Mouse (Mus musculus): ENCODE data around the gene Rgl2. TPM values are rescaled to one million over a fixed set of nuclear protein-coding genes. Genes with fewer than 3 reads are reported as not detected.
"Not testable (repeated sequence)": the region's sequence is repeated elsewhere in the genome, so short reads cannot be mapped to it uniquely, and the experiment has no call there.

The Rgl2 gene
- polyA plus RNA-seq, 1 experiment = 171 TPM

DNA sequence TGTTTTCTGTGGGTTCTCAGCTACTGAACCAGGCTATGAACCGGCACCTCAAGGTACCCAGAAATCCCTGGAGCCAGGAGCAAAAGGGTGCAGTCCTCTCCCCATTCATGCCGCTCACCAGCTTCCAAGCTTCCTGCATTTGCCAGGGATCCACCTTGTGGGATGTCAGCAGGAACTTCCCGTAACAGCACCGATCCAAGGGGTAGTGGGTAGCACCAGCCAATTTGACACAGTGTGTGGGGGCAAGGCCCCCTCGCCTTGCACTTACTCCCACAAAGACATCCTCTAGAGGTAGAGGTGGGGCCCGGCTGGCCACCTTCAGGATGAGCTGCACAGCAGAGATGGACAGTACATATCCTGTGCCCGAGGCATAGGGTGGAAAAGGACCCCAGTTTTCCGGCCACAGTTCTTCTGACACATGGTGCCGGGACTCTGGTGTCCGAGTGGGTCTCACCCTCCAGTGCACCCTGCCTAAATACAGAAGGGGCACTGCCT is 20.8 kb downstream of the Rgl2 start:
- TF ChIP-seq CTCF (IDR thresholded peaks at IDR 0.05; ENCODE audit: borderline replicate concordance, insufficient read depth, low read depth, low read length) = no peak
- TF ChIP-seq POLR2A (IDR thresholded peaks at IDR 0.05; ENCODE audit: borderline replicate concordance, insufficient read depth, low read length) = no peak
- Histone ChIP-seq H3K27me3 (ENCODE audit: control insufficient read depth, insufficient read depth, low read length) (no peaks in the 10 kb centered on the region), H3K4me1 (ENCODE audit: control insufficient read depth, insufficient read depth, low read length) (peaks cover 16% of the 10 kb centered on the region), H3K4me3 (replicated peaks; ENCODE audit: insufficient read depth, low read depth, low read length) (peak overlapping the region; percentile 71), H3K27ac (ENCODE audit: insufficient read depth, low read length) (peak overlapping the region; percentile 30)
- DNase-seq = no peak
- 54% methylated on average over 10 of the region's 10 CpGs for WGBS

DNA sequence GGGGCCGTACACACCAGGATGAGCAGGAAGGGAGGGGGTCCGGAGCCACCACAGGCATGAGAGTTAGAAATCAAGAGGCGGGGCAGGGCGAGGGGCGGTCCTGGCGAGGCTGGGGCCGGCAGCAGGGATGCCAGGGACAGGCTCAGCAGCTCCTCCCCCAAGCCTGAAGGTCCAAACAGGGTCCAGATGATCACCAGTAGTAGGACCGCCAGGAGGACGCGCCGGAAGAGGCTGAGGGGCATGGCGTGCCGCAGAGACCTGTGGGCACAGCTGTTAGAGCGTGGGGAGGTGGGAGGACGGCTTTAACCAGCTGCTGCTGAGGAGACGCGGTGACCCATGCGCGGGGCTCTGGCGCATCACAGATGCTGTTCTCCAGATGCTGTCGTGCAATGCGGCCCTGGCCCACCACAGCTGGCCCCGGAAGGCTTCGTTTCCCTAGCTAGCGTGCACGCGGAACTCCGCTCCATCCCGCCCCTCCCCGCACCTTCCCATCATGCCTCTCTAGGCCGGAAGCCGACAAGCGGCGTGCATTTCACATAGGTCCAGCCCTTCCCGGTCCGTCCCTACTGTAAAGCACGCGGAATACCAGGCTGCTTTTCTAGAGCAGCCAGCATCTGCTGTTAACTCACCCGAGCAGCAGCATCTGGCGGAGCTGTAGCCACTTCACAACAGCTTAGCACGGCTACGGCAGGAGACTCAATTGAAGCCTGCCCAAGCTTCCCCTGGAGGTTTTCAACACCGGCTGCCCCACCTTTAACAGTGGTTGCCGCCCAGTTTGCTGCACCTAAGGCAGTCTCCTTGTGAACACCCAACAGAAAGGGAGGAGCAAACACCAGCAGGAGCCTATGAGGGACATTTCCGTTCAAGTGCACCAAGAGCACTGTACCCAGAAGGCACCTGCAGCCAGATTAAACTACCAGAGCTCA is 21.9 kb downstream of the Rgl2 start, which contains the start of gene B3galt4:
TSS of gene B3galt4 (minus strand) at position 468 of the 926 bp plus-strand sequence.
- Histone ChIP-seq H3K27me3 (ENCODE audit: control insufficient read depth, insufficient read depth, low read length) (no peaks in the 10 kb centered on the region), H3K27ac (ENCODE audit: insufficient read depth, low read length) (peak within 1 kb of the TSS; percentile 30), H3K4me1 (ENCODE audit: control insufficient read depth, insufficient read depth, low read length) (peaks cover 16% of the 10 kb centered on the region), H3K4me3 (replicated peaks; ENCODE audit: insufficient read depth, low read depth, low read length) (peak within 1 kb of the TSS; percentile 71)
- WGBS = under 1% methylated on average over 45 of the region's 45 CpGs
- TF ChIP-seq POLR2A (IDR thresholded peaks at IDR 0.05; ENCODE audit: borderline replicate concordance, insufficient read depth, low read length) = peak; percentile 43; the same call in 1 of the 2 replicates
- no peak for TF ChIP-seq CTCF (IDR thresholded peaks at IDR 0.05; ENCODE audit: borderline replicate concordance, insufficient read depth, low read depth, low read length)
- peak; percentile 68 to 73 for DNase-seq

DNA sequence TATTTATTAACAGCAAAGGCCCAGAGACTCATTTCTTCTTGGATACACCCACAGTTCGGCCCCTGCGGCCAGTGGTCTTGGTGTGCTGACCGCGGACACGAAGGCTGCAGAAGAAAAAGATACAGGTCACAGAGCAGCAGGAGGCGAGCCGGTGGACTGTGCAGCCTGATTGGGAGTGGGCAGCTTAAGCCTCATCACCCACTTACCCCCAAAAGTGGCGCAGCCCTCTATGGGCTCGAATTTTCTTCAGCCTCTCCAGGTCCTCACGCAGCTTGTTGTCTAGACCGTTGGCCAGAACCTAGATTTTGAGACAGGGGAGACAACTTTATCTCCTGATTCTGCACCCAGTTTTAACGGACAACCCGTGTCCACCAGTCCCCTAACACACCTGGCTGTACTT is 22.7 kb downstream of the Rgl2 start:
- H3K27me3 ChIP-seq (ENCODE audit: control insufficient read depth, insufficient read depth, low read length); DNase-seq; H3K4me3 ChIP-seq (replicated peaks; ENCODE audit: insufficient read depth, low read depth, low read length); H3K27ac ChIP-seq (ENCODE audit: insufficient read depth, low read length): not testable (repeated sequence)
- 64% methylated on average over 13 of the region's 13 CpGs for WGBS
- peaks cover 16% of the 10 kb centered on the region for H3K4me1 ChIP-seq (ENCODE audit: control insufficient read depth, insufficient read depth, low read length)

DNA sequence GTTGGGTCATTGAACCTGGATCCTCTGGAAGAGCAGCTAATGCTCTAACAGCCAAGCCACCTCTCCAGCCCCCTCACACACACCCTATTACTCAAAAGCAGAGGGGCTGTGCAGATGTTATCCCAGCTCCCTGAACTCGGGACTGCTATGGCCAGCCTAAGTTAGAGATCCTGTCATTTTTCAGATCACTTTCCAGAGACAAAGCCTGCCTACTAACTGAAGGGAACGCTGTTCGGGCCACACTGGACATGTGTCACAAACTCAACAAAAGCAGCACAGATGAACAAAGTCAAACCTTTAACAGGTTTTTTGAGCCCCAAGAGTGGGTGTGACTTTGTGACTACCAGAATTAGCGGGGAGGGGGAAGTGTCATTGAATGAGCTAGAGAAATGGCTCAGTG is 23.5 kb downstream of the Rgl2 start:
- no peak for TF ChIP-seq POLR2A (IDR thresholded peaks at IDR 0.05; ENCODE audit: borderline replicate concordance, insufficient read depth, low read length)
- no peak for TF ChIP-seq CTCF (IDR thresholded peaks at IDR 0.05; ENCODE audit: borderline replicate concordance, insufficient read depth, low read depth, low read length)
- no peaks in the 10 kb centered on the region for H3K27me3 ChIP-seq (ENCODE audit: control insufficient read depth, insufficient read depth, low read length)
- 71% methylated on average over 4 of the region's 4 CpGs for WGBS
- H3K4me3 ChIP-seq (replicated peaks; ENCODE audit: insufficient read depth, low read depth, low read length) = no peak overlapping the region
- no peak for DNase-seq
- no peak overlapping the region for H3K27ac ChIP-seq (ENCODE audit: insufficient read depth, low read length)
- H3K4me1 ChIP-seq (ENCODE audit: control insufficient read depth, insufficient read depth, low read length) = peaks cover 16% of the 10 kb centered on the region

DNA sequence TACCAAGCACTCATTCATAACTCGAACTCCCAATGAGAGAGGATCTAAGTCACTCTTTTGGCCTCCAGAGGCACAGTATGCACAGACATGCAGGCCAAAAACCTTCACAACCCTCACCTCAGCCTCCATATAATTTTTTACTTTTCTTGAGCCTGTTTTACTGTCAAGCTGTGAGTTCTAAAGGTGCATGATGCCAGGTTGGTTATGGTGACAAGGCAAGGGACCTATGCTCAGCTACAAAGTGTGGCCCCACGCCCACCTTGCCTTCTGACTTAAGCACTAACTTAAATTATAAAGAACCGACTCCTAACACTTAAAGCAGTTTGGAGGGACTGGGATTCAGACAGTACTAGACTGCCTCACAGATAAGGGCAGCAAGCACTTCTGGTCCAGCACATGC is 24.0 kb downstream of the Rgl2 start:
- no peaks in the 10 kb centered on the region for H3K27me3 ChIP-seq (ENCODE audit: control insufficient read depth, insufficient read depth, low read length)
- H3K27ac ChIP-seq (ENCODE audit: insufficient read depth, low read length) = no peak overlapping the region
- no peak overlapping the region for H3K4me3 ChIP-seq (replicated peaks; ENCODE audit: insufficient read depth, low read depth, low read length)
- WGBS = 77% methylated on average over 3 of the region's 3 CpGs
- TF ChIP-seq CTCF (IDR thresholded peaks at IDR 0.05; ENCODE audit: borderline replicate concordance, insufficient read depth, low read depth, low read length) (no peak), POLR2A (IDR thresholded peaks at IDR 0.05; ENCODE audit: borderline replicate concordance, insufficient read depth, low read length) (no peak)
- H3K4me1 ChIP-seq (ENCODE audit: control insufficient read depth, insufficient read depth, low read length) = peaks cover 16% of the 10 kb centered on the region
- DNase-seq = no peak

DNA sequence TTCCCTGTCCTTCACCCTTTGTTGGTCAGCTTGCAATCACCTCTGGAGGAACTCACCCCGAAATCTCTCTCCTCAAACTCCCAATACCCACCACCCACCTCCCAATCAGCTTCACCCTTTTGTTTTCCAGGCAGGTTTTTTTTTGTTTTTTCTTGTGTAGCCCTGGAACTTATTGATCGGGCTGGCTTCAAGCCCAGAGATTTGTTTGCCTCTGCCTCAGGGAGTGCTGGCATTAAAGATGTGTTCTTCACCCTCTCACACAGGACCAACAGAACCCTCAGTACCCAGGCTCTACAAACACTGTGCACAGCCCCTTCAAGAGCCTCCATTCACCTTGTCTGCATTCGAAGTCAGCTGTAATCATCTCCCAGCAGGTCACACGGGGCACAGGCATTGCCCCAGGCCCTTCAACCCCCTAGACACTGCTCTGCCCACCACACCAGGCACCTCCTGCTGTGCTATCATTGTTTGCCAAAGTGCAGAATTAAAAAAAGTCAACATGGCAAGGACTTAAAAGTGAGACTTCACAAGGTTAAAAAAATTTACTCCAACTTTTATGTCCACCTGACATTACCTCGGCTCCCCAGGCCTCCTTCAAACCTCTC is 24.7 kb downstream of the Rgl2 start:
- no peak for TF ChIP-seq POLR2A (IDR thresholded peaks at IDR 0.05; ENCODE audit: borderline replicate concordance, insufficient read depth, low read length)
- no peak for TF ChIP-seq CTCF (IDR thresholded peaks at IDR 0.05; ENCODE audit: borderline replicate concordance, insufficient read depth, low read depth, low read length)
- Histone ChIP-seq H3K4me3 (replicated peaks; ENCODE audit: insufficient read depth, low read depth, low read length) (no peak overlapping the region), H3K27ac (ENCODE audit: insufficient read depth, low read length) (no peak overlapping the region), H3K27me3 (ENCODE audit: control insufficient read depth, insufficient read depth, low read length) (no peaks in the 10 kb centered on the region), H3K4me1 (ENCODE audit: control insufficient read depth, insufficient read depth, low read length) (peaks cover 13% of the 10 kb centered on the region)
- WGBS = 33% methylated on average over 5 of the region's 5 CpGs
- no peak for DNase-seq

DNA sequence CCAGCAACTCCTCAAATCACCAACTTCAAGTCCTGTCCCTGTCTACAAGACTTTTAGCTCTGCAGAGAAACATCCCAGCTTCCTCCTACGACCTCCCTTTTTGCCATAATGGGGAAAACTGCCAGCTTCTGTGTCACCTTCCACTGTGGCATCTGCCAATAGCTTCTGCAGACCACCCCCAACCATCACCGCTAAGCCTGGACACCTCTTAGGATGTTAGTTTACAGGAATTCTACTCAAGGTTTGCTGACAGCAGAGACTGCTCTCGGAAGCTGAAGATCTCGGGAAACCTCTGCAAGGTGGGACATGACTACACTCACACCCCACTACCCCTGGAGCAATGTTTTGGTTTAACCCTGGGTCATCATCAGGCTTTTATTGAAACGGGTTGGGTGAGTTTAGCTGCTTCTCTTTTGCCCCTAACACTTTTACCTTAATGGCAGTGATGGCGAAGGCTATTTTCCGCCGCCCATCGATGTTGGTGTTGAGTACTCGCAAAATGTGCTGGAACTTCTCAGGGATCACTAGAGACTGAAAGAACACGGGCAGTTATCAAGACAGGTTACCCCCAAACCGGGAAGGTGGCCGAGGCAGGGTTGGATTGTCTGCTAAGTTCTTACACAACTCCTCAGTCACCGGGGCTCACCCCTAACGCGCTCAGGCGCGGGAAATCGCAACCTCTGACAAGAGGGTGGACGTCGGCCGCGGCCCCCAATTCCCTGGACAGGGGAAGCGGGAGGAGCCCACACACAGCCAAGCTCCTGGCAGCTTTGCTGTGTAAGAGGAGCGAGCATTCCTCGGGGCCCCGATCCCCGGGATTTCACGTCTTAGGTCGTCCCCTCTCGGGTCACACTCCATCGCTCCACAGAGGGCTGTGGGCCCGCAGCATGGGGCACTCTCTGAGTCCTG is 25.6 kb downstream of the Rgl2 start:
- DNase-seq = no peak
- H3K27me3 ChIP-seq (ENCODE audit: control insufficient read depth, insufficient read depth, low read length) = no peaks in the 10 kb centered on the region
- TF ChIP-seq POLR2A (IDR thresholded peaks at IDR 0.05; ENCODE audit: borderline replicate concordance, insufficient read depth, low read length) = no peak
- no peak for TF ChIP-seq CTCF (IDR thresholded peaks at IDR 0.05; ENCODE audit: borderline replicate concordance, insufficient read depth, low read depth, low read length)
- H3K4me3 ChIP-seq (replicated peaks; ENCODE audit: insufficient read depth, low read depth, low read length) = peak overlapping the region; percentile 74
- WGBS = 1% methylated on average over 33 of the region's 33 CpGs
- peaks cover 7% of the 10 kb centered on the region; the same call in 1 of the 2 replicates for H3K4me1 ChIP-seq (ENCODE audit: control insufficient read depth, insufficient read depth, low read length)
- H3K27ac ChIP-seq (ENCODE audit: insufficient read depth, low read length) = 0 out of 2 replicates have a peak overlapping the region, but pooled peaks have one; percentile 3

Measured in cerebellum, adult 2 months (tissue).